Mouse (Mus musculus): ENCODE results near the gene Aff3.

The Aff3 gene

GRCm38 (mm10) chr1:38601802-38602508, 62.8 kb downstream of the Aff3 start:
- DNase-seq (ENCODE audit: low read depth, low spot score) = no peak

DNA sequence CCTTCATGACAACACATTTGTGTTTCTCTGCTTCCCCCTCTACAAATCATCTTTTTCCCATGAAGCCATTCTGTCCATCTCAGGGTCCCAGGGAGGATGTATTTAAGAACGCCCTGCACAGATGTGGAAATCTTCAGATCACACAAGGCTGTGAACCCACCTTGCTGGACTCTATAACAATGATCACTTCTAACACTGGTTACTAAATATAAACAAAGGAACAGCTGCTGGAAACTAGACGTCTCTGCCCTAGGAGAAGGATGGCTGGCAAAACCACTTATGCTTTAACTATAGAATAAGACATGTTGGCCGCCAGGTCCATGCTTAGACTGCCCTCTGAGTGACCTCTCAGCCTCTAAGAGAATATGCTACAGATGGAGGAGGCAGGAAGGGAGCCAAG, 69.4 kb downstream of the Aff3 start:
- DNase-seq (ENCODE audit: low read depth, low spot score) = no peak

- DNase-seq (ENCODE audit: low read depth, low spot score) = no peak
Observed at GRCm38 (mm10) chr1:38594766-38595165, 70.0 kb downstream of the Aff3 start.

DNA sequence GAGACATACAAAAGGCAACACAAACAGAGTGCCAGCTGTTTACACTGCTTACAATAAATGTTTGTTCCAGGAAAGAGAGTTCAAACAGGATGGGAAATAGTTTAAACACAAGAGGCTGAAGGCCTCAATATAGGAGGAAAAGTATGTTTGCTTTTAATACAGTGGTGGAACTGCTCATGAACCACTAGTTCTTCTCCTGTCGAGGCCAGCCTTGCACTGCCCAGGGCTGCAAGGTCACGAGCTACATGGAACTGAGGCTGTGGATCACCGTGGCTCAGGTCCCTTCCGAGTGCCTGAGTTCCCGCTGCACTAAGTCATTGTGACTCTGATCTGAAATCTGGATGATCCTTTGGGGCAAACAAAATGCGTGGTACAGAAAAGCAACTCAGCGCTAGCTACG, 73.6 kb downstream of the Aff3 start:
- no peak for DNase-seq (ENCODE audit: low read depth, low spot score)

GRCm38 (mm10) chr1:38588741-38589140, 76.0 kb downstream of the Aff3 start:
- no peak for DNase-seq (ENCODE audit: low read depth, low spot score)

DNA sequence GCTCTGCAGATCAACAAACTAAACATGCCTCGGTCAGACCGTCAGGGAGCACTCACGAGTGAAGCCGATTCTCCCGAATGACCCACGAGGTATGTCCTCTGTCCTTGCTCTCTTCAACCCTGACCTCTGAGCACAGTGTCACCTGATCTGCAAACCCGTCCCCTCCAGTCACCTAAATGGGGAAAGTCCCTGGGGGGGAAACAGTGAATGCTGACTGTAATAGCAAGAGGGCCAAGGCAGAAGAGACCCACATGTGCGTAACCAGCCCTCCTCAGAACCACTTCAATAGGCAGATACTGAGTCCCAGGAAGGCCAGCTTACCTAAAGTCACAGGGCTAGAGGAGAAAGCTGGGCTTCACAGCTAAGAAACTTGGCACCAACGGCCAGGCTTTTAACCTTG, 82.4 kb downstream of the Aff3 start:
- DNase-seq (ENCODE audit: low read depth, low spot score) = no peak

GRCm38 (mm10) chr1:38580572-38580971, 84.2 kb downstream of the Aff3 start:
- no peak for DNase-seq (ENCODE audit: low read depth, low spot score)

- no peak for DNase-seq (ENCODE audit: low read depth, low spot score)
Observed at GRCm38 (mm10) chr1:38578339-38578738, 86.4 kb downstream of the Aff3 start.

DNA sequence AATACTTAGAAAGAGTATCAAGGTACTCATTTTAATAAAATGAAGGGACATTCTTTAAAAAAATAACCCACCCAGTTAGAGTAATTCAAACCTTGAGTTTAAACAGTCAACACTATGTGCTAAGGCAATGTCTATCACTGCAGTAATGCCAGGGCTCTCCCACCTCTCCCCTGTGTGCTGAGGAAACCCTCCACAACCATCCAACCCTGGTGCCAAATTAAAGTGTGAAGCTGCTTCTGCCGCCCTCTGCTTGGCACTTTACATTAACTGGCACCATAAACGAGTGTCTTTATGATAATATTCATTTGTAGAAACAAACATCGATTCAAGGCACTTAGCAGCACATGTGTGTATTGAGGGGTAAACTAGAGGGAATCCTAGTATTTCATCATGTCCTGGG, 97.0 kb downstream of the Aff3 start:
- no peak for DNase-seq (ENCODE audit: low read depth, low spot score)

GRCm38 (mm10) chr1:38566101-38566678, 98.6 kb downstream of the Aff3 start:
- no peak for DNase-seq (ENCODE audit: low read depth, low spot score)

DNA sequence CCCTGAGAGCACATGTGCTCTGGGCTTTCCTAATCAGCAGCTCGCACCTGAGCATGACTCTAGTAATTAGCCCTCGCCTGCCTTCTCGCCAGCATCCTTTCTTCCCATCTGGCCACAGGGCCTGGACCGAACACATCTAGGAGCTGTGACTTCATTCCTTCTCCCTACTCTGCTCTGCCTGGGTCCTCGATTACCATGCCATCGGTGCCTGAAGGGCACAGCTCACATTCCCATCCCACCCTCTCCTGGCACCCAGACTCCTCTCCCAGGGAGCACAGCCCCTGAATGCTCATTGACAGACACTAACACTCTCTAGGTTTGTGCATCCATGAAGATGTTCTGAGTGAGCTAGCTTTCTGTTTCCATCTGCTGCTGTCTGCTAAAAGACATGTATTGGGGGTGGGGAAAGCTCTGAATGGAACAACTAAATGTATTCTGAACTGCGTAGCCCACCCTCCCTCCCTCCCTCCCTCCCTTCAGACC, 99.4 kb downstream of the Aff3 start:
- no peak for DNase-seq (ENCODE audit: low read depth, low spot score)

DNA sequence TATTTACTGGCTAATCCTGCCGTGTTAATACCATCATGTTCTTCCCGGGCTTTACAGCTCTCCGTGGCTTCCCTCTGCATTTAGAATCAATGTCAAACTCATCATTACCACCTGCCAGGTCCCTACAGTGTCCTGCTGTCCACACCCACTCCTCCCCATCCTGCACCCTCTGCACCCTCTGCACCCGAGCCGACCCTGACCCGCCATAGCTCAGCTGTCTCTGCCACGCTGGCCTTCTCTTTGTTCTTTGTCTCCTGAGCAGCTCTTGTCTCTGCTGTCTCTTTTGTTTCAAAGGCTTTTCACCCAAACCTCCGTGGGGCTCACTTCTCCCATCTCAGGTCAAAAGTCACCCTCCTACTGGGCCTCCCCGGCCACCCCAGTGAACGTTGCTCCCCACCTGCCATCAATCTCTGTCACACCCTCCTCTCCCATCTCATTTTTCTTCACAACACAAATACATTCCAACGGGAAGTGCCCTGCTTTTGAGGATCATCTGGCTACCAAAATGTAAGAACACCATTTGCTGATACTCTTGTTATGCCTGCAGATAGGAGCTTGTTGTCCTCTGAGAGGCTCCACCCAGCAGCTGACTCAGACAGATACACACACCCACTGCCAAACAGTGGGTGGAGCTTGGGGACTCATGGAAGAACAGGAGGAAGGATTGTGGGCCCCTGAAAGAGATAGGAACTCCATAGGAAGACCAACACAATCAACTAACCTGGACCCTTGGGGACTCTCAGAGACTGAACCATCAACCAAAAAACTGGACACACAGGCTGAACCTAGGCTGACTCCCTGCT, 102.2 kb downstream of the Aff3 start:
- no peak for DNase-seq (ENCODE audit: low read depth, low spot score)

GRCm38 (mm10) chr1:38561331-38561730, 103.4 kb downstream of the Aff3 start:
- DNase-seq (ENCODE audit: low read depth, low spot score) = no peak

DNA sequence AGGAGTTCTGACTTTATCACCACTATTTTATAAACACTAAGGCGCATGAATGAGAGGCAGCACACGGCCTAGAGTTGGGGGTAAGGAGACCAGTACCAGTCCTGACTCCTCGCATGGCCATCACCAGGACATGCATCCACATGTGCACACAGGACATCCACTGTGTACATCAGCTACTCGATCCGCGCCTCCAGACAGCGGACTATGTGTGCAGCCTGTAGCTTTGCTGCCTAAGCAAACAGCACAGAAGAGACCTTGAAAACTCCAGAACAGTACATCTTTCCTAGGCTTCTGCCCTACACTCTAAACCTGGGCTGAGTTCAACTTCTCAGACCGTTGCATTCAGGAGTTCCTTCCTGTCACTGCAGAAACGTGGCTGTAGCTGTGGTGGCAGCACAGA, 104.1 kb downstream of the Aff3 start:
- DNase-seq (ENCODE audit: low read depth, low spot score) = no peak

DNA sequence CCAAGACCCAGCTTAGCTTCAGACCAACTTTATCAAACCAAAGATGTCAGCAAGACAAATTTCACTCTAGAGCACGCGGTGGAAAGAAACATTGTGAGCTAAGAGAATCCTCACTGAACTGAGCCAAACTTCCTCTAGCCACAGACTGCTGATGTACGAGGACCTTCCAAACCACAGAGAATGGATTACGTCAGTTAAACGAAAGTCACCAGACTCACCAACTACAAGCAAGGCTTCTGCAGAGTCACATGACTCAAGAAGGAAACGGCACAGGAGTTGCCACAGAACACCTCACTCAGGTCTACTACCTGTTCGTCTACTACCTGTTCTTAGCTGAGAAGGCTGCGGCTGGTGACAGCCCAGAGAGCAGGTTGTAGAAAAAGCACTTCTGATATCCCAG, 107.1 kb downstream of the Aff3 start:
- no peak for DNase-seq (ENCODE audit: low read depth, low spot score)

GRCm38 (mm10) chr1:38554546-38554945, 110.2 kb downstream of the Aff3 start:
- no peak for DNase-seq (ENCODE audit: low read depth, low spot score)

- DNase-seq (ENCODE audit: low read depth, low spot score) = no peak
Observed at GRCm38 (mm10) chr1:38553090-38553489, 111.7 kb downstream of the Aff3 start.

GRCm38 (mm10) chr1:38550579-38550978, 114.2 kb downstream of the Aff3 start:
- no peak for DNase-seq (ENCODE audit: low read depth, low spot score)

DNA sequence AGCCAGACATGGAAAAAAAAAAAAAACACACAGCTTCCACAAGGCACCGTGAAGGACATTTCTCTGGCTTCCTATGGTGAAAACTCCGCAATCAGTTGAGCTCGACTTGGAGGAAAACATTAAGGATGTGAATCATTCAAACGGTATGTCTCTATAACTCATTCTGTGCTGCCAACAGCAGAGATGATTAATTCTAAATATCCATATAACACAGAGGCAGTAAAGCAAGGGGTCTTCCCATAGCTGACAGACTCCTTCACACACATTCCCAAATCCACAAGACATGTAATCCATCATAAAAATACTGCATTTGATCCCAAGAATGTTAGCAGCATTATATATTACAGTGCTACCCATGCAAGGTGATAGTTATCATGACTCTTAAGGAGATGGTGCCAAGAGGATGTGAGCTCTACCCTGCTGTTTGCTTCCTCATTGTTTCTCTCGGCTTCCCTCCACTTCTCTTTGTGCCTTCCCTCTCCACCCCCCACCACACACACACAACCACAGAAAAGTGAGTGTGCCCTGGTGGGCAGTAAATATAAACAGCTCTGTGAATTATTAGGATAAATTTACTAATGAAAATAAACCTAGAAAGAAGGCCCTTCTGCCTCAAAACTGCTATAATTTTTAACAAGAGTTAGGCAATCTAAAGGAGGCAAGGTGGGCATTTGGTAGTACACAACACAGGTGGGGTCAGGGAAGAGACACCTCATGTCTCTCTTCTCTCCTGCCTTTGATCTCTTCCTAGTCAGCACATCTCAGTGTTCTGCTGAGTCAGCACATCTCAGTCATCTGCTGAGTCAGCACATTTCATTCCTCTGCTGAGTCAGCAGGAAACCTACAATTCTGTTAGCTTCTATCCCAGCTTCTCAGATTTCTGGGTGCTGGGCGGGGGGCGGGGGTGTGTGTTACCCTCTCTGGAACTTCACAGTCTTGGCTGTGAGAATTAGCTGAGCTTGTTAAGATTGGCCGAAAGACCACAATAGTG, 115.8 kb downstream of the Aff3 start:
- DNase-seq (ENCODE audit: low read depth, low spot score) = no peak

DNA sequence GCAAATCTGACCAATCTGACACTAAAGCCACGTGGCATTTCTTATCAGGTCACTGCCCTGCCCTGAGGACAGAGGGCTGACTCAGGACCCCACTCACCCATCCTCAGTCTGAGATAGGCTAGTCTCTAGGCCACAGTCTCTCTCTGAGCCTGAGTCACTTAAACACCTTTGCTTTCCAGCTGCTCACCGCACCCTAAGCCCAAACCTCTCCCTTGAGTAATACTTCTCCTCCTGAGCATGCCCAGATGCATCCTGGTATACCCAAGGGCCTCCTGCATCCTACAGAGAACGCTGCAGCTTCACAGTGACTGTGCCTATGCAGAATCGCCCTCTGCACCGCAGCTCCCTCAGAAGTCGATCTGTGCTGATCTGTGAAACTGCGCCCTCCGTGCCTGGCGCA, 117.1 kb downstream of the Aff3 start:
- DNase-seq (ENCODE audit: low read depth, low spot score) = no peak

DNA sequence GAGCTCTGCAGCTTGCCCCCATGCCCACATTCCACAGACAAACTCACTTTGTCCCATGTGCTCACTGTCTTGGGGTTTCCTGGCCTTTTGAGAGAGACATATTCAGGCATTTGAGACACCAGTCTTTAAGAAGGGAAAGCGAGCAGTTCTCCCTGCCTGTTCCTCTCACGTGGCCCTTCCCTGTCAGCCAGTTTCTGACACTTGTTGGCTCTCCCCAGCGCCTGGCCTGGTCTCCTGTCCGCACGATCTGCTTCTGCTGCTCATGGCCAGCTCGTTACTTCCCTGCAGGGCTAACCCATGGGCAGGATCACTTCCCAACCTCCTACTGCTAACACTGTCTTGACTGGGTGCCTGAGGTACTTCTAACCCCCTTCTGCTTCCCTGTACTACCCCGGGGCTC, 118.1 kb downstream of the Aff3 start:
- no peak for DNase-seq (ENCODE audit: low read depth, low spot score)

Measured in WW6 (cell line).